Mouse (Mus musculus): ENCODE measurements around the gene Tnr. TPM values are rescaled to one million over a fixed set of nuclear protein-coding genes. Genes with fewer than 3 reads are reported as not detected.

Gene Tnr
- total and polyA plus RNA-seq, 2 experiments from 2014 or later = 5.4 to 51.5 TPM

DNA sequence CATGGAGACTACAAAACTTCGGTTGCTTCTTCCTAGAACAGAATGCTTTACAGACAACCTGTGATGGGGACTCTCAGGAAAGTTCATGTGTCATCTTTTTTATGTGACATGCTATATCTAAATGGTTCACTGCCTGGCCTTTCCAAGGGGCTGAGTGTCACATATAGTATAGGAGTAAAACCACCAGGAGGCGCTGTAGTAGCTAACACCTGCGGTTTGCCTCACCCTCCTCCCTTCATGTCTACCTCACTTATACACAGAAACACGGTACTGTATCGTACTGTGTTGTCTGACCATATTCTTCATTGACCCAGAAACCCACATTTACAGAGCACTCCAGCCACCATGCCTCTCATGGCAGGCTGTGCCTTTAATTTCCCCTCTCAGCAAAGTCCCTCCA is 387.4 kb downstream of the Tnr start:
- Histone ChIP-seq H3K27me3 (ENCODE audit: insufficient read depth, low read length) (no peaks in the 10 kb centered on the region), H3K4me3 (ENCODE audit: low read length) (no peak overlapping the region), H3K4me2 (ENCODE audit: low read depth, low read length) (no peak overlapping the region), H3K9me3 (ENCODE audit: low read length) (no peaks in the 10 kb centered on the region), H3K4me1 (ENCODE audit: insufficient read depth, low read length) (no peaks in the 10 kb centered on the region), H3K36me3 (ENCODE audit: insufficient read depth, low read length) (no peaks in the 10 kb centered on the region), H3K27ac (no peak overlapping the region), H3K9ac (replicated peaks; ENCODE audit: low read length) (no peak overlapping the region)
- WGBS = 45% methylated on average over 5 of the region's 5 CpGs
- peak; percentile 43 for DNase-seq (ENCODE audit: low spot score)
- no peak for ATAC-seq
- TF ChIP-seq CTCF (IDR thresholded peaks at IDR 0.05; ENCODE audit: low read depth) = peak; percentile 54

DNA sequence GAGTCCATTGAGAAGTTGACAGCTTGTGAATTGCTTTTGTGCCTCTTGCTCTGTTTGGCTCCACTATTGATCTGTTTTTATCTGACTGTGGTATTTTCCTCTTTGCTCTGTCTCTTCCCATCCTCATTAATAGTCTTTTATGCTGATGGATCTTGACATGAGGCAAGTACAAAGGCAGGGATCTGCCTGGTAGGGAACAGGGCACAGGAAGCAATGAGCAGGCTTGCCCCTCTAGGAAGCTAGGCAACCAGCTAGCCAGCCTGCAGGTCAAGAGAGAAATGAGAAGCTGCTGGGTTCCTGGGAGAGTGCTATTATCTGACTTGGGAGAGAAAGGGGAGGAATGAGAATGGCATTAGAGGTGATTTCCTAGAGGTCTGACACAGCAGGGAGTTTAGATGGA is 391.2 kb downstream of the Tnr start:
- ATAC-seq = no peak
- Histone ChIP-seq H3K27me3 (ENCODE audit: insufficient read depth, low read length) (no peaks in the 10 kb centered on the region), H3K9me3 (ENCODE audit: low read length) (no peaks in the 10 kb centered on the region), H3K4me2 (ENCODE audit: low read depth, low read length) (no peak overlapping the region), H3K4me3 (ENCODE audit: low read length) (no peak overlapping the region), H3K9ac (replicated peaks; ENCODE audit: low read length) (no peak overlapping the region), H3K4me1 (ENCODE audit: insufficient read depth, low read length) (no peaks in the 10 kb centered on the region), H3K36me3 (ENCODE audit: insufficient read depth, low read length) (no peaks in the 10 kb centered on the region), H3K27ac (no peak overlapping the region)
- DNase-seq (ENCODE audit: low spot score) = no peak
- TF ChIP-seq CTCF (IDR thresholded peaks at IDR 0.05; ENCODE audit: low read depth) = no peak

DNA sequence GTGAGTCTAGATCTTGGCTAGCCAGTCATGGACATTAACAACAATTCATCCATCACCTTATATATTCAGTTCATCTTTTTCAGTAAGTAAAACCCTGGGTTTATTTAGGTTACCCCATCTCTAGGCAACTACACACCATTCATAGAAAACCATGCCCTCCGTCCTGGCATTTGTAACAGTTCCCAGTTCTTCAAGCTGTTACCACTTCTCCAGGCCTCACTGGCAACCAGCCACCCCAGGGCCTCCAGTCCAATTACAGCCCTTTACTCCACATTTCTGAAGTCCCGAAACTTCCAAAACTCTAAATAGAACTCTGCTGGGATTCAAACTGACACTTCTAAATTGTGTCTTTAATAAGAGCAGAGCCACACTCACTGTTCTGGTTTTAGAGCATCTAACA is 397.0 kb downstream of the Tnr start:
- TF ChIP-seq CTCF (IDR thresholded peaks at IDR 0.05; ENCODE audit: low read depth) = no peak
- Histone ChIP-seq H3K27ac (no peak overlapping the region), H3K4me1 (ENCODE audit: insufficient read depth, low read length) (no peaks in the 10 kb centered on the region), H3K4me2 (ENCODE audit: low read depth, low read length) (no peak overlapping the region), H3K9me3 (ENCODE audit: low read length) (no peaks in the 10 kb centered on the region), H3K4me3 (ENCODE audit: low read length) (no peak overlapping the region), H3K27me3 (ENCODE audit: insufficient read depth, low read length) (no peaks in the 10 kb centered on the region), H3K9ac (replicated peaks; ENCODE audit: low read length) (no peak overlapping the region), H3K36me3 (ENCODE audit: insufficient read depth, low read length) (no peaks in the 10 kb centered on the region)
- no peak for DNase-seq (ENCODE audit: low spot score)
- ATAC-seq = no peak
- WGBS = 64% methylated on average over 2 of the region's 2 CpGs

DNA sequence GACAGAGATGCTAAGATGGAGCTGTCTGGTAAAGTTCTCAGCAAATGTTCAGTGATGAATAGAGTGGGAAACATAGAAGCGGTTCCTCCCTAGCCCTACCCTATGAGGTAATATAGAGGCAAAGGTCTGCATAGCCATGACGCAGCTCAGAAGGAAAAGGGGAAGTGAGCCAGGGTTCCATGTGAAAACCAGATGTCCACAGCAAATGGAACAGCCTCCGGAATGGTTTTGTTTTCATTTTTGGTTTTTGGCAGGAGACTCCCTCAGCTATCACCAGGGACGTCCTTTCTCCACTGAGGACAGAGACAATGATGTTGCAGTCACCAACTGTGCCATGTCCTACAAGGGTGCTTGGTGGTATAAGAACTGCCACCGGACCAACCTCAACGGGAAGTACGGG is 399.4 kb downstream of the Tnr start:
- no peaks in the 10 kb centered on the region for H3K9me3 ChIP-seq (ENCODE audit: low read length)
- H3K4me3 ChIP-seq (ENCODE audit: low read length) = no peak overlapping the region
- no peak overlapping the region for H3K27ac ChIP-seq
- H3K36me3 ChIP-seq (ENCODE audit: insufficient read depth, low read length) = no peaks in the 10 kb centered on the region
- DNase-seq (ENCODE audit: low spot score) = no peak
- 87% methylated on average over 7 of the region's 7 CpGs for WGBS
- H3K27me3 ChIP-seq (ENCODE audit: insufficient read depth, low read length) = no peaks in the 10 kb centered on the region
- H3K9ac ChIP-seq (replicated peaks; ENCODE audit: low read length) = no peak overlapping the region
- no peak for ATAC-seq
- no peak overlapping the region for H3K4me2 ChIP-seq (ENCODE audit: low read depth, low read length)
- no peaks in the 10 kb centered on the region for H3K4me1 ChIP-seq (ENCODE audit: insufficient read depth, low read length)
- no peak for TF ChIP-seq CTCF (IDR thresholded peaks at IDR 0.05; ENCODE audit: low read depth)

DNA sequence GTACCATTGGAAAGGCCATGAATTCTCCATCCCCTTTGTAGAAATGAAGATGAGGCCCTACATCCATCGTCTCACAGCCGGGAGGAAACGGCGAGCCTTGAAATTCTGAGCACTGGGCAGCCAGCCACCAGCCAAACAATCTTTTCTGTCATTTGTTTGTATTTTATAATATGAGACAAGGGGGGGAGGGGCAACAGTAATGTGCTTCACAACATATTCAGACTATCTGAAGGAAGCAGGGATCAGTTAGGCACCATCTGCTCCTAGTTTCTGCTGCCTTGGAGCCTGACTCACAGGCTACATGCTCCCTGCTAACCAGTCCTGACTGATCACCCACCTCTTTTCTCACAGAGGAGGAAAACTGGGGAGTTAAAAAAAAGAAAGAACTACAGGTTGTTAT is 400.5 kb downstream of the Tnr start:
- Histone ChIP-seq H3K27ac (no peak overlapping the region), H3K27me3 (ENCODE audit: insufficient read depth, low read length) (no peaks in the 10 kb centered on the region), H3K9ac (replicated peaks; ENCODE audit: low read length) (no peak overlapping the region), H3K4me2 (ENCODE audit: low read depth, low read length) (no peak overlapping the region), H3K9me3 (ENCODE audit: low read length) (no peaks in the 10 kb centered on the region), H3K4me3 (ENCODE audit: low read length) (no peak overlapping the region), H3K4me1 (ENCODE audit: insufficient read depth, low read length) (no peaks in the 10 kb centered on the region), H3K36me3 (ENCODE audit: insufficient read depth, low read length) (no peaks in the 10 kb centered on the region)
- DNase-seq (ENCODE audit: low spot score) (no peak), ATAC-seq (no peak)
- no peak for TF ChIP-seq CTCF (IDR thresholded peaks at IDR 0.05; ENCODE audit: low read depth)
- 64% methylated on average over 4 of the region's 4 CpGs for WGBS

DNA sequence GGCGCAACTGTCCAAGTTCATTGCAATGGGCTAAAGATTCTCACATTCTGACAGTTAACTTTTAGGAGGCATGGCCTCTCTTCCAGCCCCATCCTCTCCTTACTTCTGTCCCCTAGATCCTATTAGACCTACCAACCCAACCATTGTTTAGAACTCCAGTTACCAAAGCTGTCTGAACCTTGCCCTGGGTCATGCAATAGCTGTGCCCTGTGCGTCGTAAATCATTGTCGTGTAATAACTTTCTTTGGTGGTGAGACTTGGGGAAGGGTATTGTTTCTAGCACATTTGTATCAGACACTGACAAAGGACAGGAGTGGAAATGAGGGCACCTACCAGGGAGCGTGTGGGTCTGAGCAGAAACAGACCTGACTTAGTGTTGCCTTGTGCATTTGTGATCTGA is 401.1 kb downstream of the Tnr start:
- Histone ChIP-seq H3K4me1 (ENCODE audit: insufficient read depth, low read length) (no peaks in the 10 kb centered on the region), H3K9ac (replicated peaks; ENCODE audit: low read length) (no peak overlapping the region), H3K9me3 (ENCODE audit: low read length) (no peaks in the 10 kb centered on the region), H3K36me3 (ENCODE audit: insufficient read depth, low read length) (no peaks in the 10 kb centered on the region), H3K27ac (no peak overlapping the region), H3K27me3 (ENCODE audit: insufficient read depth, low read length) (no peaks in the 10 kb centered on the region), H3K4me3 (ENCODE audit: low read length) (no peak overlapping the region), H3K4me2 (ENCODE audit: low read depth, low read length) (no peak overlapping the region)
- ATAC-seq (no peak), DNase-seq (ENCODE audit: low spot score) (no peak)
- WGBS = 83% methylated on average over 5 of the region's 5 CpGs
- TF ChIP-seq CTCF (IDR thresholded peaks at IDR 0.05; ENCODE audit: low read depth) = no peak

DNA sequence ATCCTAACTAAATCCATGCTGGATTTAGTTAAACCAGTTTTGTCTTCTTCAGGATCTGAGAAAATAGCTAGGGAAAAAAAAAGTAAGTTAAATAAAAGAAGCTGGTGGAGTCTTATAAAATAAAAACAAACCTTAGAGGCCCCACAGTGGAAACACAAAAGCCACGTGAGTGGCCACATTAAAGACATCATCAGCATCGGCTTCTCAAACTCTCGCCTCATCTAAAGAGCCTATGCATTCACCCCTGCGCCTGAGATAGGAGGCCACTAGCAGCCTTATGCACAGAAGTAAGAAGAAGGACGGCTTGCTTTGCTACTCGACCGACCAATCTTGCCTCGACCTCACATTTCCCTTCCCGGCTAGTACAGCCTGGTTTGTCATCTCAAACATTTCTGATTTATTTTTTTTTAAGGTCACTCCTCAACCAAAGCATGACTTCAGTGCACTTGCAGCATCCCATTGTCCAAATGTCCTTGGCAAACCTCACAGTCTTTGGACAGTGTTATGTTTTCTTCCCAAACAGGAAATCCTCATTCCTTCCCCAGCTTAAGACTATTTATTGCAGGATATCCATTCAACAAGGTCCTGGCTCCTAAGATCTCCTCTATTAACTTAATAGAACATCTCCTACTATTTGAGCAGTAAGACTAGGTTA is 405.2 kb downstream of the Tnr start:
- Histone ChIP-seq H3K27ac (no peak overlapping the region), H3K9me3 (ENCODE audit: low read length) (no peaks in the 10 kb centered on the region), H3K4me2 (ENCODE audit: low read depth, low read length) (no peak overlapping the region), H3K9ac (replicated peaks; ENCODE audit: low read length) (no peak overlapping the region), H3K4me3 (ENCODE audit: low read length) (no peak overlapping the region), H3K27me3 (ENCODE audit: insufficient read depth, low read length) (no peaks in the 10 kb centered on the region), H3K36me3 (ENCODE audit: insufficient read depth, low read length) (no peaks in the 10 kb centered on the region), H3K4me1 (ENCODE audit: insufficient read depth, low read length) (no peaks in the 10 kb centered on the region)
- no peak for TF ChIP-seq CTCF (IDR thresholded peaks at IDR 0.05; ENCODE audit: low read depth)
- ATAC-seq (no peak), DNase-seq (ENCODE audit: low spot score) (no peak)
- 85% methylated on average over 9 of the region's 9 CpGs for WGBS

Measured in hindbrain, postnatal 0 days (tissue).